Mouse (Mus musculus) kidney, postnatal 4 days (tissue): ENCODE measurements around the gene Rassf8.

Experiments
- DNase-seq, 2 experiments: peaks; one replicate each; pipeline ENCODE4 v3.0.0; 2021; ENCODE audit warnings: mixed read lengths in 2 of 2

The Rassf8 gene

DNA sequence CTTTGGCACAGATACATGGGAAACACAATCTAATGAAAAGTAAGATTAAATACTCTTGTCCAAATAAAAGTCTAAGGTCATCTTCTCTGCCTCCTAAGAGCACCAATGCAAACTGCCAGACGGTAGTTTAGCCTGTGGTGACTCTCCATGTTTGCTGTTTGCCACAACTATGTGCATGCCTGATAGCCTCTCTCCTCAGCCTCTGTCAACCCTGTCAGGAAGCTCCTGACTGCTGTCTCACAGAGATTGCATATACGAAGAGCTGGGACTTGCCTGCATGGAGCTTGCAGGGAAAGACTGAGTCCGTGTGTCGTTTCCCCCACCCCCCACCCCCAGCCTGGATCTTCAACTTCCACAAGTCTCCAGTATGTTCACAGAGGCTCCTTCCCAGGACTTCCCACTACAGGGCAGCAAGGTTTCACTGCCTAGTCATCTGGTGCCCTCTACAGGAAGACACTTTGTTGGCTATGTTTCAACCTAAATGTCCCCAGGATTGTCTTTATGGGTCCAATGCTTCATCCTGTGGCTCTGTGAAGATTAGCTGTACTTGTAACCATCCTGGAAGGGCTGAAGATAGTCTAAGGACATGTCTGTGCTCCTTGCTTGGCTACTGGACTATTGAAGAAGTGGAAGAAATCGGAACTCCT, 77.2 kb downstream of the Rassf8 start:
- peak; percentile 29 to 49 for DNase-seq

DNA sequence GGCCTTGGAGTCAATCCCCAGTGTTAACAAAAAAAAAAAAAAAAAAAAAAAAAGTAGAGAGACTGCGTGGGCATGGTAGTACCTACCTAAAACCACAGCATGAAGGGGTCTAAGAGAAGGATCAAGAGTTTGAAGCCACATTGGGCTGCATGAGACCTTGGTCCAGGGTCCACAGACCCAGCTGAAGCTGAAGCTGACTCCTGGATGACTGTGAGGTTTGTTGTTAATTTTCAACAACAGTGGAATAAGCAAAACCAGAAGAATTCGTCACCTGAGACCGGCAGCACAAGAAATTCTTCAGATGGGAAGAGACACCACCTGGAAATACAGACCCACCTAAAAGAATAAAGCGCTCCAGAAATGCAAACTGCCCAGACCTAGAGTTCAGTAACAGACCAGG, 79.8 kb downstream of the Rassf8 start:
- DNase-seq, result no peak

DNA sequence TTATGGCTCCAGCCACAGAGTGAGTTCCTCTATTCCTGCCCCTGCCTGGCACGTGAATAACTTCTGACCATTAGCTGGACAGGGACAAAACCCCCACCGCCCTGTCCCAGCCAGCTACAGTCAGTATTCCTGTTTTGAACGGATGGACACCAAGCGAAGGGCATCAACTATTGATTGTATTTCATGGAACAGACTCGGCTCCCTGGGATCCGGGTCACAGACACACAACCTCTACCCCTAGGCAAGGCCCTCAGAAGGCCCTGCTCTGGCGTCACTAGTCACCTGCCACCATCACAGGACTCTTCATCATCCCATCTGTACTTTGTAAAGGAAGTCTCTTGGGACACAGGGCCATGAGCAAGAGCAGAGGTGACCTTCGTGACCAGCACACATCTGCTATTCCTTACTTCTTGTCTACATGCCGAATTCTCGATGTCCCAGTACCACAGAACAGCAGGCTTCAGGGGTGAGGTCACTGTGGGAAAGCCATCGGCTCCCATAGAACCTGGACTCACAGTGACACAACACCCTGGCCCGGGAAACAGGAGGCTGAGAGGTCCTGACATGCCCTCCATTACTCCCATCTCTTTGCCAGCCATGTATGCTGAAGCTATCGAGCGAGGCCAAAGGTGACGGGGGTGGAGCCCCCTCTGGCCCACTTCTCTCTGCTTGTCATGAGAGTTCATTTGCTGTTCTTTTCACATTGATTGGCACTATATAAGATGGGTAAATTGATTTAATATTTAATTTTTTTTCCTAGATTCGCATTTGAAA, 82.7 kb downstream of the Rassf8 start:
- no peak for DNase-seq

DNA sequence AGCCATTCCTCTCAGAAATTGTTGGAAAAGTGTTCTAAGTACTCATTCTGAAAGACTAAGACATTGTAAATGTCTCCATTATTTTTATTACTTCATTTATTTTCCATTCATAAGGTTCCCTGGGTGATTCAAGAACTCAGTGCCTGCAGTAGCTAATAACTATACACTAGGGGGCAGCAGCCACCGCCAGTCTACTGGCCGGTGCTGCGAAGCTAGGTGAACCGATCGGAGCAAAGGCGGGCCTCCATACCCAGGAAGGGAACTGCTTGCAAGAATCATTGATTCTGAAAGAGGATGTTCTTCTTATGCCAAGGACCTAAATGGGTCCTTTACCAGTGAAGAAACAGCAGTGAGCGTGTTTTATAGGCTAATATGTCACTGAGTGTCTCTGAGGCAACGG, 83.6 kb downstream of the Rassf8 start:
- DNase-seq, result peak; percentile 77 to 84

DNA sequence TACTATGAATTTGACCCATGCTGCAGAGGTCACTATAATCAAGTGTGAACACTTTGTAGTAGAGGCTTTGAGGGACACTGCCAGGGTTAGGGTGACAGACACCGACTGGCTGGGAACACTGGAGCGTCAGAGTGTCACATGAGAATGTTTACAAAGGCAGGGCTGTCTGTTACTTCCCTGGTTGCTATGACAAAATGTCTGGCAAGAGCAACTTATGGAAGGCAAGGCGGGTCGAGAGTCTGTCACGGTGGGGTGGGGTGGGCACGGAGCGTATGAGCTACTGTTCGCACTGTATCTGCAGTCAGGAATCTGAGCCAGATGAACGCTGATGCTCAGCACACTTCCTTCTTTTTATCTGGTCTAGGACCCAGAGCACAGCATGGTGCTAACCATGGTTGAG, 84.1 kb downstream of the Rassf8 start:
- no peak for DNase-seq

DNA sequence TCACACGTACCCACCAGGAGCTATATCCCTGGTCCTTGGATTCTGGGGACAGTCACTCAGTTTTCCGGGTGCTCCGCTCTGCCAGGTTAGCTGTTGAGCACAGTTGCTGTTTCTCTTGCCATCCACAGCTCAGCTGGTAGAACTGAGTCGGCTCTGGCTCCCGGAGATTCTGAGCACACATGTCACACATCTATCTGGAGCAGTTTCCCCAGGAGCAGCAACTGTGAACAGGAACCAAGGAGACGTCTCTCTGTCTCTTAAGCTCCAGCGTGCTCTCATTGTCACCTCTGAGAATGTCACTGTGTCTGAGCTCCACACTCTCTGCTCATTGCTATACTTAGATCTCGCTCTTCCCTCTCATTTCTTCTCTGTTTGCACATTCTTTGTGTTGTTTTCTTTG, 86.4 kb downstream of the Rassf8 start:
- DNase-seq, result no peak

DNA sequence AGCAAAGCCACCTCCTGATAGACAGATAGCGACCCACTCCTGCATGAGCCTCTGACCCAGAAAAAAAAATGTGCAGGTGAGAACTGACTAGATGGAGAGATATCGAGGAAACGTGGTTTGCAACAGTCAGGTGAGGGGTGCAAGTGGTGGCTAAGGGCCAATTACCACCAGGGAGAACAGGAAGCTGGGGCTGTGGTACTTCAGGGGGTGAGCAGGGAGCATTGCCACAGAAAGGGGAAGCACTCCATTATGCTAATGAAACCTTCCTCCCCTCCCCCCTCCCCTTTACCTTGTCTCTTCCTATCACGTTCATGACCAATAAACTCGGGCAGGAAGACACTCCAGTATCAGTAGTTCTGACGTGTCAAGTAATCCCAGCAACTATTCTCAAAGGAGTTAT, 88.8 kb downstream of the Rassf8 start:
- no peak for DNase-seq

DNA sequence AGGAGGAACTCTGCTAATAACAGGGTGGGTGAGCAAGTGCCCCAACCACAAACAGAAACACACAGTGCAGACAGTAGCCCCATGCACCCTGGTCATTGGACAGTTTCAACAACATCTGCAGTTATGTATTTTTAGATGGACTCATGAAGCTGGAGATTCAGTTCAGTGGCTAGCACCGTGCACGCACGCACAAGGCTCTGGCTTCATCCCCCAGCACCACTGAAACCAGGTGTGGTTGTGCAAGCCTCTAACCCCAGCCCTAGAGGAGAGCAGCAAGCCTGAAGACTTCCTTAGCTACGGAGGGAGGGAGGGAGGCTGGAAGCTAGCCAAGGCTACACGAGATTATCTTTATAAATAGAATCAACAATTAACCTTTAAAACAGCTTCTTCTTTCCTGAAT, 99.1 kb downstream of the Rassf8 start:
- no peak for DNase-seq

DNA sequence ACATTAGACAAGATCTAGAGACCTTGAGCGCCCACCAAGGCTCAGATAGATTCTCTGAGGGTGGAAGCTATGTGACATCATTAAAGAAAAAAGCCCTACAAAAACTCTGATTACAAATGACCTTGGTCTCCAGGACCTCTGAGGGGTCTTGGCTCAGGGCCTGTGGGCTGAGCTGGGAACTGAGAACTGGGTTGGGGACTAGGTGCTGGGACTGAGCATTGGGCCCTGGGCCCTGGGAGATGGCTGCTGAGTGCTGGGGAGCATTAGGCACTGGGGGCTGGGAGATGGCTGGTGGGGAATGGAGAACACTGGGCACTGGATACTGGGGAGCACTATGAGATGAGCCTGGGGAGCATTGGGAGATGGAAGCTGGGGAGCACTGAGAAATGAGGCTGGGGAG, 99.5 kb downstream of the Rassf8 start:
- no peak for DNase-seq

DNA sequence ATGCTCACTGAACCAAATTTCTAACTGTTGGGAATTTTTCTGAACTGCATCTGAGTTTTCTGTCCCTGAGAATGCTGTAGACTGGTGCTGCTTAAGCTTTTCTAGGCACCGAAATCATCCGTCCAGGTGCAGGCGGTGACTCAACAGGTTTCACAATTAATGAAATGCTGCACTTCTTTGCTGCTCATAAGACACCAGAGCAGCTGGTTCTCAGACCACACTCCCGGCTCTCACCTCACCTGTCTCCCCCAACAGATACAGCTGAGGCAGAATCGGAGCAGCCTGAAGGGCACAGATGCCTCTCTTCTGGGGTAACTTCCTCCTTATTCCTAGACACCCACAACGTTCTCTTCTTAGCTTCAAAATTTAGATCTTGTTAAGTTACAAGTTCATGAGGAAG, 100.4 kb downstream of the Rassf8 start:
- DNase-seq, result no peak

DNA sequence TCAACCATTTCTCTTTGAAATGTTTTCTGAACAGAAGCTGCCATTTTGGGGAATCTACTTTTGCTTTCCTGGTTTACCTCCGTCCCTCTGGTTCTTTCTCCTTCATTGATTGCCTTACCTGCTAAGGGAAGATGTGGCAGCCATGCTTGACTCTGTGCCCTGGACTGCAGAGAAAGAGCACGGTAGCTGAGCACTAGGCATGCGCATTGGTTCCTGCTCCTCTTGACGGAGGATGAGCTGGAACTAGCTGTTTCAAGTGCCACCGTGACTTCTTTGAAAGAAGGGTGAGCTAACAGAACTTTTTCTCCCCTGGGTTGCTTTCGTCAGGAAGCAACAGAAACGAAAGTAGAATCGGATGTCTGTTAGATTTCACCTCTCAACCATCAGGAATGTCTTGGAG, 101.1 kb downstream of the Rassf8 start:
- no peak for DNase-seq

DNA sequence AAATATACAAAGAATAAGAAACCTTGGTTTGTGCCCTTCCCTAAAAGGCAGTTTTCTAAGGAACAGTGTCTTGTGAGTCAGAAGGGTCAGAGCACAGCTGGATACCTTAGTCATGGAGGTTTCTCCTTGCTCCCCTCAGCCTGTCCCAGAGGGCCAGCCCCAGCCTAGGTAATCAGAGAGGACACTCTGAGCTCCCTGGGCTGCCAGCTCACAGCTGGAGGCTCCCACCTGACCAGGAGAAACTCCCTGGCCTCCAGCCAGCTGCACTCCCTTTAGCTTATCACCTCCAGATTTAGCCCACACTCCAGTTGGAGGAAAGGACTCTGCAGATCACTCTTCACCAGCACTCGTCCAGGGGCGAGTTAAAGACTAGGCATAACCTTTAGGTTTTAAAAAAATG, 104.2 kb downstream of the Rassf8 start:
- DNase-seq, result peak; percentile 27 to 46

DNA sequence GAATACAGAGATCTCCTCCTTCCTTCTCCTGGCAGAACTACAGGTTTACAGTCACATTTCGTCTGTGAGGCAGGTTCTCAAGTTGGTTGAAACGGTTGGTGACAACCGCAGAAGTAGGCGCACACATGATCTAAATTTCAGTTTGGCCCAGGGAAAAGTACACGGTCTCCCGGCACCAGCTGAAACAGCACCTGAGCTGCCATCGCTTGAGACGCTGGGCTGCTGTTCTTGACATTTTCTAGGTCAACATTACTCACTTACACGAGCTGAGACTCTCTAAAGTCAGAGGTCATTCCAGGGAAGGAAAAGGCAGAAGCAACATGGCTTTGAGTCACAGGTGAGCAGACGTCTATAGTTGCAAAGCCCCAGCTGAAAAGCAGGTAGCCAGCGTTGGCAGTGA, 105.4 kb downstream of the Rassf8 start:
- DNase-seq, result no peak

DNA sequence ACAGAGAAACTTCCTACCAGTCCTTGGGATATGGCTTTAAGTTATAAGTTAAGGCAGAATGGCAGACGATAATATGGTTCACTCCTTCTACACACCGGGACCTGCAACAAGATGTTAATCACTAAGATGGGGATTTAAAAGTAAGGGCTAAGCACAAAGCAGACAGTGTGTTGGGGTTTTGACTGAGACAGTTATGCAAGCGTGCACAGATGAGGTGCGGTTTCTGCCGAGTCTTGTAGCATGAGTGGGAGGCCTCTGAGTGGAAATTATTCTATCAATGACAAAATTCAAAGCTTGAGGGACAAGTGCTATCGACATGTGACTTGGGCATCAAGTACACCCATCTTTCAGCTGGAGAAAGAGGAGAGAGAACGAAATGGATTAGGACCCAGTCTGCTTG, 106.2 kb downstream of the Rassf8 start:
- no peak for DNase-seq

DNA sequence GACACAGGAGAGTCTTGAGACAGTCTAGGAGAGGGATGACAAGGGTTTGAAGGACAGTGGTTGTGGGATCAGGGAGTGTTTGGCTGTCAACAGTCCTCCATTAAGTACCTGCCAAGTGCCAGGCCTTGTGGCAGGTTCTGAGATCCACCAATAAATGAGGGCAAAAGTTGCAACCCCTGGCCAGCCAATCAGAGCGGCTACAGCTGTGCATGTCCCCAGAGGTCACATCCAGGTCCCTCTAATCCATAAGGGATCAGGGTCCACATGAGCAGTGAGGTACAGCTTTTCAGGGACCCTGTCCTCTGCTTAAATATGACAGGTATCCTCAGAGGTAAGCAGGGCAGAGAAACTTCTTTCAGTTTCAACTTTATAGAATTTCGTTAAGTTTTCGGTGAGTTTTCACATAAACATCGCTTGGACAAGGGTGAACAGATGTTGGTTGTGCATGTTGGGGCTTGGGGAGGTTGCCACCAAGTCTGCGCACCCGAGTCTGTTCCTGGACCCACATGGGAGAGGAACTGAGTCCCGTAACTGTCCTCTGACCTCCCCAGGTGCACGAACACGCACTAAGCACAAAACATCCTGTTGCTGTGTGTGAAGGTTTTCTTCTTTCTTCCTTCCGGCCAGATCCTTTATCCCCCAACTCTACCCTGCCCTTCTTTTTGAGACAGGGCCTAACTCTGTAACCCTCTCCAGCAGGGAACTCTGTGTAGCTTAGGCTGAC, 107.0 kb downstream of the Rassf8 start:
- no peak for DNase-seq

DNA sequence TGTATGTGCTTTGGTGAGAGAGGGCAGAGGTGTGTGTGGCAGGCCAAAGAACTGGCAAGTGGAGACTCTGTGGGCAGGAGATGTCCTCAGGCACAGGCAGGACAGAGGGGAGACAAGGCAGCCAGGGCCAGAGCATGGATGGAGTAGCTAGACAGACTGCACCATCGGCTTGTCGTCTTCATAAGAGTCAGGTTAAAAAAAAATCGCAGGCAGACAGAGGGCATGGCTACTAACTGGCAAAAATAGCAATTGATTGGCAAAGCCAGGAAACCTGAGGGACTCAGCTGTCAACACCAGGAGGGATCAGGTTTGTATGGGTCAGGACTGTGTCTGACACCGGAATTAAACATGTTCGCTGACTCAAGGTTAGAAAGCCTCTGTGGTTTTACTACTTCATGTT, 108.2 kb downstream of the Rassf8 start:
- no peak for DNase-seq

DNA sequence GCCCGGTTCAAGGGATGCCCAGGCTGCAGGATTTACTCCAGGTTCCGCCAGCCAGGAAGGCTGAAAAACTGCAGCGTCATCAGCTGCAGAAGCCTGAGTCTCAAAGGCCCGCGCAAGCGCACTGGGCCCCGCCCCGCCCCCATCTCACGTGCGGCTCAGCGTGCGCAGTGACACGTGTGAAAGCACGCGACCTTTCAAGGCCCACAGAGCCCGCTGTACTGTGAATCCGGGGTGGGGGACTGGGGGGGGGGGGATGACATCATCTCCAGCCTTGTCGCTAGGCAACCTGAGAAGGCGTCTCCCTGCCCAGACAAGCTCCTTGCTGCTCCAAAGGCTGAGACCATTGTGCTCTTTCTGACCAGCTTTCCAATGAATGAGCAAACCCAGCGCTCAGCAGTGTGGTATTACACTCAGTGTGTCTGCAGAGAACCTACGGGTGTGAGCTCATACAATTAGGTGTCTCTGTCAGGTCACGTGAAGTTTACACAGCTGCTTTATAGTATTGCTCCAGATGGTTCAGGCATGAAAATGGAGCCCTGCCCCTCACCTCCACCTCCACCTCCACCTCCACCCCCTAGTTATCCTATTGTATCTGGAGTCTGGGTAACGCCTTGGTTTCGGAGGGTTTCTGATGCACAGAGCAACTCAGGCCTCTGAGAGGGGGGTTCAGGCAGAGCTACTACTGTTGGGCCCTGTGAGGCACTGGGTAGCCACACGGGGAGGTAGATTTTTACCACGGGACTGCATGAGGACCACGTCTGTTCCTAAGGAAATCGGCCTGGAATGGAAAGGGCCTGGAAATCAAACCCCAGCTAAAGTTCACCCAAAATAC, 109.4 kb downstream of the Rassf8 start:
- DNase-seq, result peak; percentile 96 to 98

DNA sequence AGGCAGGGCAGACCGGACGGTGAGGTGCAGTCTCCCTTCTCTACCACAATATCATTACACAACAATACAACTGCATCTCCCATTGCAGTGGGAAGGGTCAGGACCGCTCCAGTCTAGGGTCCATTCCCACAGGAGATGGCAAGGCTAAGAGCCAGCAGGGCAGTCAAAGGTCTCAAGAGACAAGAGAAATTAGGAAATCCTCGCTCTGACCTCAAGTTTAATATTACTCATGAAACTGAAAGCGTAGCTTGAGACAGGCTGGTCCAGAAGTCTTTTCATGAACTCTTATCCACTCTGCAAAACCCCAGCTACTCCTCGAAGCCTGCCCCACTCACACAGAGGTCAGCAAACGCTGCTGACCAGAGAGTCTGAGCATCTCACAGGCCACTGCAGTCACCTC, 110.9 kb downstream of the Rassf8 start:
- no peak for DNase-seq

DNA sequence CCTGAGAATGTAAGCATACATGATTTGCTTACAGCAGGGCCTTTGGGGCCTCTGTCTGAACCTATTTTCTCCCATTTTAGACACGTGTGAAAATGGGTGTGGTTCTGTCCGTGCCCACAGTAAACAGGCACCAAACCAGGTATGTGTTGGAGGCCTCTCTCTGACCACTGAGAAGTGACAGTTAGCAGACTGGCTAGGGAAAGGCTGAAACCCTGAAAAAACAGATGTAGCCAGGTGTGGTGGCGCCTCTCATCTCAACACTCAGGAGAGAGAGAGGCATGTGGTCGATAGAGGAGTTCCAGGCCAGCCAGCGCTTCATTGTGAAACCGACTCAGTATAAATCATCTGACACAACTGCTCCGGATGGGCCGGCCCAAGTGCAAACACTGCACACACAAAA, 111.9 kb downstream of the Rassf8 start:
- no peak for DNase-seq

DNA sequence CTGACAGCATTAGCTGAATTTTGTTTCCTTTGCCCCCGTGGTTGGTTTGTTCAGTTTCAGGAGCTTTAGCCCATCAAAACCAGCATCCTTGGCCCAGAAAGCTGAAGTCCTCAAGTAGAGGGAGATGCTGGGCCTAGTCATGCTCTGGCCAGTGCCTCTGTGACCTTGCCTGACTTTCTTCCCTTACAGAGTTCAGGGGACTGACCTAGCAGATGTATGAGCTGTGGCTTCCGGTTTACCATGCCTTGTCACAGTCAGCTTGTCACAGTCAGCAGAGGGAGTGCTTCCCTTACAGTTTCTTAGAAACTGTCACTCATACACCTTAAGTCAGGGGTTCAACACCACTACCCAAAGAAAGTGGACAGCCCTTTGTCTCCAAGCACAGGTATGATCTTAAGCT, 113.8 kb downstream of the Rassf8 start:
- DNase-seq, result no peak

DNA sequence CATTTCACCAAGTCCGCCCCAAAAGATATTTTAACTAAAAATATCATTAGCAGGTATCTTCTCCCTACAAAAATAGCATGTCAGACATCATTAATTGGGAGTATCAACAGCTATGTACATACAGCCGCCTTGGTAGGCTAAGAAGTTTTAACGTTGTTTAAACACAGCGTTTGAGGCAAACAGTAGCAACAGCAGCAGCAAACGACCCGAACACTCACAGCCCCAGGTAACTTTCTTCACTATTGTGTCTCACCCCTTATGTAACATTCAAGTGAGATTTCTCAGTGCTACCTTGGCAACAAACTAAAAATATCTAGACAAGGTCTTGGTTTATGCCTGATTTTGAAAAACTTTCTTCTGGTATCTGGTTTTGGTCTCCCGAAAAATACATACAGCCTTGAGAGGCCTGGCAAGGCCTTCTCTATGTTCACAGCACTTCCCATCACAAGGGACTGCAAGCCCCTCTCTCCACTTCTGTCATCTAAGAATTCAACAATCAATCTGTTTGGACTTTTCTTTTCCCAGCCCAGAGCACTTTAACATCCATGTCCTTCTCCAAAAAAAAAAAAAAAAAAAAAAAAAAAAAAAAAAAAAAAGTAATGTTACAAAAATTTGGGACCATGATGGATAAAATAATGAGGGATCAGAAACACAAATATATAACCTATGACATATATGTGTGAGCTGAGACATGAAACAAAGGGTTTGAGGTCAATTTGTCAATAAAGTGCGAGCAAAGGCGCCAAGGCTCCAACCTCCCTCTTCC, 115.1 kb downstream of the Rassf8 start:
- no peak for DNase-seq

DNA sequence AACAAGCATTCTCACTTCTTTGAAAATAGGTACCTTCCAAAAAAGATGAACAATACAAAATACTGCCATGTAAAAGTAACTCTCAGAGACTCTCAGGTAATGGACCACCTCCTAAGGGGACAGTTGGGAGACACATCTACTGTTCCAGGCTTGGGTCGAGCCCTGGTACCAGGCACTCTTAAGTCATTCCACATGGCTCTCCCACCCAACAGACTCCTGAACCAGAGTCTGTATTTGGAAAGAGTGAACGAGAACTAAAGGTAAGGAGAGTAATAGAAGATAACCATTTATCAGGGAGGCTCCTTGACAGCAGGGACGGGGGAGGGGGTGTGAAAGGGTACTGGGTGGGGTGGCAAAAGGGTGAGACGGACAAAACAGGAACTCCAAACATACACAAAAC, 115.8 kb downstream of the Rassf8 start:
- no peak for DNase-seq

DNA sequence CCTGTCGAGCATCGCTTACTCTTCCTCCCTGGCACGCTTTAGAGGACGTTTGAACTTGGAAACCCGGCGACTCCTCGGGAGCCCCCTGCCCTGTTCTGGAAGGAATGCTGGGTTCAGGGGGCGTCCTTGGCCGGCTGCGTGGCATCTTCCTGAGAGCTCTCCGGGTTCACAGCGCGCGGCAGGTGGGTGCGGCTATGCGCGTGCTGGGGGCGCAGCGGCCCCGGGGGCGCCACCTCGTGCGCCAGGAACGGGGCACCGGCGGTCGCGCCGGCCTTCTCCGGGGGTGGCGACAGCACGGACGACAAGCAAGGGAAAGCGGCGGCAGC, 116.2 kb downstream of the Rassf8 start:
- no peak for DNase-seq
